Mouse (Mus musculus) liver, embryonic 16.5 days (tissue): ENCODE data around the gene Ddx27. TPM values are rescaled to one million over a fixed set of nuclear protein-coding genes. Genes with fewer than 3 reads are reported as not detected.

ENCODE experiments used
- ATAC-seq: fragments of 200-750 bp; cut with Nextera tagmentation; 2 replicates; pipeline ENCODE4 v1.8.0; 2017; ENCODE audit warnings: low read depth, mild to moderate bottlenecking, moderate number of reproducible peaks, moderate library complexity
- H3K27ac ChIP-seq: fragments of 300-500 bp; sonication (generic); 2 replicates; pipeline ENCODE4 v1.5.1; 2014; ENCODE audit warnings: mild to moderate bottlenecking, low read length
- H3K27me3 ChIP-seq: fragments of 300-500 bp; sonication (generic); 2 replicates; pipeline ENCODE4 v1.6.1; 2014; ENCODE audit warnings: low read depth, low read length, mixed read lengths; ENCODE audit not compliant: control insufficient read depth, insufficient read depth
- H3K36me3 ChIP-seq: fragments of 300-500 bp; sonication (generic); 2 replicates; pipeline ENCODE4 v1.6.1; 2014; ENCODE audit warnings: mild to moderate bottlenecking; ENCODE audit not compliant: control insufficient read depth, insufficient read depth
- H3K4me1 ChIP-seq: fragments of 300-500 bp; sonication (generic); 2 replicates; pipeline ENCODE4 v1.6.1; 2014; ENCODE audit warnings: low read depth, low read length, mixed read lengths; ENCODE audit not compliant: control insufficient read depth
- H3K4me2 ChIP-seq: fragments of 300-500 bp; sonication (generic); 2 replicates; pipeline ENCODE4 v1.6.1; 2014; ENCODE audit warnings: low read depth, low read length, mixed read lengths
- H3K4me3 ChIP-seq: fragments of 300-500 bp; sonication (generic); 2 replicates; pipeline ENCODE4 v1.5.1; 2014; ENCODE audit warnings: low read depth, mild to moderate bottlenecking, low read length
- H3K9ac ChIP-seq: fragments of 300-500 bp; sonication (generic); 2 replicates; pipeline ENCODE4 v1.6.1; 2014; ENCODE audit warnings: low read depth, low read length
- H3K9me3 ChIP-seq: fragments of 300-500 bp; sonication (generic); replicated peaks from 2 replicates; pipeline ENCODE4 v1.6.1; 2016; ENCODE audit warnings: low read length; ENCODE audit not compliant: control insufficient read depth
- WGBS: fragments of 180-500 bp; shearing (Covaris S2); extraction: QIAGEN DNeasy Blood & Tissue Kit; methylation state at CpG from one replicate; pipeline ENCODE4 v1.1.7; 2014; ENCODE audit not compliant: insufficient replicate concordance; 5-methylcytosine and 5-hydroxymethylcytosine counted together
- polyA plus RNA-seq: library from polyadenylated mRNA; unstranded; fragments of >200 nt; fragmentation: Nextera tagmentation; extraction: Ambion mirVana; gene quantifications from 2 replicates; pipeline ENCODE4 v1.2.1, GENCODE M21; 2015

Ddx27 gene
- polyA plus RNA-seq, 1 experiment from 2014 or later = 32.9 TPM

DNA sequence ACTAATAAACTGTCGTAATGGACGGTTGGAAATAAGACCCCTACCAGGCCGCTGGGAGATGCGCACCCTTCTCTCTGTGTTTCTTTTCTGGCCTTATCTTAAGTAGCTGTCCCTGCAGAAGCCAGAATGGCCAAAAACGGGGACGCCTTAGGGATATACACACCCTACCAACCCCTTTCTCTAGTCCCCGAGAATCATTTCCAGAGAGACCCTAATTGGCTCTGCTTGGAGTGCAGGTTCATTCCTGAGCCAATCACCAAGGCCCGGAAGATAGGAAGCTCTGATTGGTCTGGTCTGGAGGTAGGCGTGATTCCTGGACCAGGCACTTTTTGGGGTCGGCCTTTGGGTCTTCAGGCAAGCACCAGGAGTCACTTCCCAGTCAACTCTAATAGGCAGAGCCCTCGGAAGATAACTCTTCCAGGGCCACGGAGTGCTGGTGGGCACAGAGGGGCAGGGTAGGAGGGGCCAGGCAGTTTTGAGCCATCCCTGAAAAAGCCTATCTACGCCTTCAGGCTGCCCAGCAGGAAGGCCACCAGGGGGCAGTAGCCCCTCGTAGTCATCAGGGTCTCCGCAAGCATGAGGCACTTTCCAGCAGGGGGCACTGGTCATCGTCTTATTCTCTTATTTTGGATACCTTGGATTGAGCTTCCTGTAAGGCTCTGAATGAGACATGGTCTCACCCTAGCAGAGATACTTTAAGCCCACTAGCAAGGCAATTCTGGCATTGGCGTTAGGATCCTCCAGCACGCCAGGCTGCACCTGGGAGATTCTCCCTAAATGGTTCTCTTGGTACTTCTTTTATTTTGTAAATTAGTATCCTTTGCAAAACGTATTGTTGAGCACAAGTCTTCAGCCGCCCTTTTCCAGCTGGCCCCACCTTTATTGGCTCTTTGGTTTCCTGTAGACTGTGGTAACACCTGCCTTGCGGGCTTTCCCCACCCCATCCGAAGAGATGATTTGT lies 56.9 kb downstream of the Ddx27 start:
- ATAC-seq = peak; percentile 92
- Histone ChIP-seq H3K4me2 (peak overlapping the region; percentile 72), H3K36me3 (no peaks in the 10 kb centered on the region), H3K9me3 (no peaks in the 10 kb centered on the region), H3K27me3 (no peaks in the 10 kb centered on the region), H3K9ac (peak overlapping the region; percentile 40), H3K4me1 (peaks cover 12% of the 10 kb centered on the region), H3K27ac (0 out of 2 replicates have a peak overlapping the region, but pooled peaks have one; percentile 14), H3K4me3 (peak overlapping the region; percentile 54)
- 8% methylated on average over 22 of the region's 22 CpGs for WGBS

DNA sequence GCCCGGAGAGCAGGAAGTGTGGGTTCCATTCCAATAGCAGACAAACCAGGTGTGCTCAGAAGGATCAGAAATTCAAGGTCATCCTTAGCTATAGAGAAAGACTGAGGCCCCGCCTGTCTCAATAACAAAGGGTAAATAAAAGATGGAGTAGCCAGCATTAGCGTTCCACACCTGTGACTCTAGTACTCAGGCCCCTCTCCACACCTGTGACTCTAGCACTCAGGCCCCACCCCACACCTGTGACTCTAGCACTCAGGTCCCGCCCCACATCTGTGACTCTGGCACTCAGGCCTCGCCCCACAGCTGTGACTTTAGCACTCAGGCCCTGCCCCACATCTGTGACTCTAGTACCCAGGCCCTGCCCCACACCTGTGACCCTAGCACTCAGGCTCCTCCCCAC lies 59.6 kb downstream of the Ddx27 start:
- WGBS = 76% methylated on average over 5 of the region's 5 CpGs
- Histone ChIP-seq H3K9ac (no peak overlapping the region), H3K27ac (no peak overlapping the region), H3K4me2 (no peak overlapping the region), H3K4me1 (peaks cover 12% of the 10 kb centered on the region), H3K27me3 (no peaks in the 10 kb centered on the region), H3K4me3 (no peak overlapping the region), H3K36me3 (no peaks in the 10 kb centered on the region), H3K9me3 (no peaks in the 10 kb centered on the region)
- ATAC-seq = no peak

DNA sequence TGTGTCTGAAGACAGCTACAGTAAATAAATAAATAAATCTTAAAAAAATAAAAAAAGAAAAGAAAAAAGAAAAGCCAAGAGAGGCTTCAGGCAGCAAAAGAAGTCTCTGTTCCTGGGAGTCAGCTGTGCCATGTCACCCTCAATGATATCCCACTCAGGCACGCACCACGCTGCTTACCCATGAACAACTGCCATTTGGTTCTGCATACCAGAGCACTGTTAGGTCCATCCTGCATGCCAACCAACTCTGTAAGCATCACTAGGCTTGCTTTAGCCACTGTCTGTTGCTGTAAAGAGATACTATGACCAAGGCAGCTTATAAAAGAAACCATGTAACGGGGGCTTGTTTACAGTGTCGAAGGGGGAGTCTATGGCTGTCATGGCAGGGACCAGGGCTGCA lies 61.4 kb downstream of the Ddx27 start:
- Histone ChIP-seq H3K27me3 (no peaks in the 10 kb centered on the region), H3K9me3 (no peaks in the 10 kb centered on the region), H3K36me3 (no peaks in the 10 kb centered on the region), H3K27ac (no peak overlapping the region), H3K4me1 (peaks cover 8% of the 10 kb centered on the region), H3K4me3 (no peak overlapping the region), H3K9ac (no peak overlapping the region), H3K4me2 (no peak overlapping the region)
- ATAC-seq = no peak
- 80% methylated on average over 4 of the region's 4 CpGs for WGBS

DNA sequence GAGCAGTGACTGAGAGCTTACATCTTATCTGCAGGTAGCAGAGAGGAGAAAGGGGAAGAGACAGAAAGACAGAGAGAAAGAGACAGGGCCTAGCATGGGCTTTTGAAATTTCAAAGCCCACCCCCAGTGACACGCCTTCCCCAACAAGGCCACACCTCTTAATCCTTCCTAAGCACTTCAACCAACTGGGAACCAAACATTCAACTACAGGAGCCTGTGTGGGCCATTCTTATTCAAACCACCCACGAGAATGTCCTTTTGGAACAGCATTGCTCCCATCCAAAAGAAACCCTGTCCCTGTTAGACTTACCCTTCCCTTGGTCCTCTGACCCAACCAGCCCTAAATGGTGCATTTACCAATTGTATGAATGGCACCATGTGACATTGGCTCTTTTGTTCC lies 61.8 kb downstream of the Ddx27 start:
- Histone ChIP-seq H3K36me3 (no peaks in the 10 kb centered on the region), H3K4me1 (peaks cover 4% of the 10 kb centered on the region; the same call in 1 of the 2 replicates), H3K9me3 (no peaks in the 10 kb centered on the region), H3K4me2 (no peak overlapping the region), H3K4me3 (no peak overlapping the region), H3K9ac (no peak overlapping the region), H3K27me3 (no peaks in the 10 kb centered on the region), H3K27ac (no peak overlapping the region)
- ATAC-seq = no peak
- WGBS = 41% methylated on average over 2 of the region's 2 CpGs

DNA sequence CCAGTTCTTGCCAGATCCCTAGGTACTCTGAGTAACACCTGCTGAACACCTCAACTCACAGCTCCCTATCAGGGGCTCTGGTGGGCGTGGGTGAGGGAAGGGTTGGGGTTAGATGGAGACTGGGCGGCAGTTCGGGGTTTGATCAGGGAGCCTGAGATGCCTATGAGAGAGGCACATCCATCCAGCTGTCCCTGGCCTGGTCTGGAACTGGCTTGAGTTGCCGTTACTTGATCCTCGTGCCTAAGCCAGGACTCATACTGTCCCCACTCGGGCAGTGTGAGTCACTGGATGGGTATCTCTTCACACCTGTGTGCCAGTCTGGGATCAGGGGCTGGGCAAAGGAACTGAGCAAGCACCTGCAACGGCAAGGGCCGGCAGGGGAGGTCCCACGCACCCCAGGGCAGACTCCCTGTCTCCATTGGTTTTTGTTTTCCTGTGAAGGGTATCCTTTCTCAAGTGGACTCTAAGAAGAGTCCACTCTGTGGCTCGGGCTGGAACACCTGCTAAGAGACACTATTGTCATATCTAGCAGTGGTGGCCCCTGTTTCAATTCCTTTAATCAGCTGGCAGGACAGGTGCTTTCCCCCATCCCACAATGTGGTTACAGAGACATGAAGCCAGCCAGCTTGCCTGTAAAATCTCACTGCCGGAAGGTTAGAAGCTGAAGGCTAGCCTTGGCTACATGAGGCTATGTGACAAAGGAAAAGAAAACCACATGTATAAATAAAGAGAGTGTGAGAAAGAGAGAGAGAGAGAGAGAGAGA lies 62.4 kb downstream of the Ddx27 start:
- WGBS = 68% methylated on average over 11 of the region's 11 CpGs
- no peak overlapping the region for H3K4me2 ChIP-seq
- H3K36me3 ChIP-seq = no peaks in the 10 kb centered on the region
- H3K9ac ChIP-seq = no peak overlapping the region
- H3K9me3 ChIP-seq = no peaks in the 10 kb centered on the region
- H3K4me1 ChIP-seq = no peaks in the 10 kb centered on the region; the same call in 1 of the 2 replicates
- no peak for ATAC-seq
- no peak overlapping the region for H3K4me3 ChIP-seq
- no peaks in the 10 kb centered on the region for H3K27me3 ChIP-seq
- no peak overlapping the region for H3K27ac ChIP-seq

DNA sequence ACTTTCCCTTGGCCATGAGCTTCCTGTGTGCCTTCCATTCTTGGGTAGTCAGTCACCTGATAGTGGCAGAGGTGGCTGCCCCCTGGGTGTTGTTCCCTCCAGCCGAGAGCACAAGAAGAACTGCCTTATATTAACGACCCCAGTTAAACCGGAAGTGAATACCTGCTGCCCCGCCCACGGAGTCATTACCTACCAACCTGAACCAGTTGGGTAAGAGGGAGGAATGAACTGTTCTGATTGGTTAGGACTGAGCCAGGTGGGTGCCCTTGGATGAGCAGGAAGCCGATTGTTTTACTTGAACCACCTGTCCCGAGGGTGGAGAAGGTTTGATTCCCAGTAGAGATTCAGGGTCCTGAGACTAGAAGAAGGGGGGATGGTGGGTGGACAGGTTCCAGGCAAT lies 63.5 kb downstream of the Ddx27 start:
- no peaks in the 10 kb centered on the region for H3K4me1 ChIP-seq
- WGBS = 26% methylated on average over 7 of the region's 7 CpGs
- no peak for ATAC-seq
- no peak overlapping the region for H3K9ac ChIP-seq
- H3K4me3 ChIP-seq = no peak overlapping the region
- H3K9me3 ChIP-seq = no peaks in the 10 kb centered on the region
- H3K4me2 ChIP-seq = no peak overlapping the region
- no peak overlapping the region for H3K27ac ChIP-seq
- no peaks in the 10 kb centered on the region for H3K36me3 ChIP-seq
- H3K27me3 ChIP-seq = no peaks in the 10 kb centered on the region

DNA sequence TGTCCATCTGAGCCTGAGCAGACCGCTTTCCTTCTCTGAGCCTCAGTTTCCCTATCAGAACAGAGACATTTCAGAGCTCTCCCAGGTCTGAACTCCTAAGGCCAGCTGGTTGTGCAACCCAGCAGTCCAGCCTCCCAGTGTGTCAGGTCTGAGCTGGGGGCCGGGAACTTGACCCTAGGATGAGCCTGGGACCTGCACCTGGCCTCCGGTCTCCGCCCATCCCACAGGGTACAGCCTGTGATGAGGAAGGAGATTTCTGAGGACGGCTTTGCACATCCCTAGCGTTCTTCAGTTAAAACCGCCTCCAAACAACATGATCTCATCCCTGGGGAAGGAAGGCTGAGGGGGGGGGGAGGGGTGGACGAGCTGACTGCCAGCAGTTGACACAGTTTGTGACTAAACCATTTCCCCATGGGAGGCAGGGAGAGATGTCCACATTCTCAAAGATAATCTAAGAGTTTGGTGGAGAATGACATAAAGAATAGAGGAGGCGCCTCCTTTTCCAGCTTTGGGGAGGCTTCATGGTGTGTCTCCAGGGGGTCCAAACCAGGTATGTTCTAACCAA lies 64.0 kb downstream of the Ddx27 start:
- Histone ChIP-seq H3K9ac (no peak overlapping the region), H3K9me3 (no peaks in the 10 kb centered on the region), H3K27me3 (no peaks in the 10 kb centered on the region), H3K4me3 (no peak overlapping the region), H3K4me1 (no peaks in the 10 kb centered on the region), H3K27ac (no peak overlapping the region), H3K36me3 (no peaks in the 10 kb centered on the region), H3K4me2 (no peak overlapping the region)
- no peak for ATAC-seq
- WGBS = 39% methylated on average over 9 of the region's 9 CpGs

DNA sequence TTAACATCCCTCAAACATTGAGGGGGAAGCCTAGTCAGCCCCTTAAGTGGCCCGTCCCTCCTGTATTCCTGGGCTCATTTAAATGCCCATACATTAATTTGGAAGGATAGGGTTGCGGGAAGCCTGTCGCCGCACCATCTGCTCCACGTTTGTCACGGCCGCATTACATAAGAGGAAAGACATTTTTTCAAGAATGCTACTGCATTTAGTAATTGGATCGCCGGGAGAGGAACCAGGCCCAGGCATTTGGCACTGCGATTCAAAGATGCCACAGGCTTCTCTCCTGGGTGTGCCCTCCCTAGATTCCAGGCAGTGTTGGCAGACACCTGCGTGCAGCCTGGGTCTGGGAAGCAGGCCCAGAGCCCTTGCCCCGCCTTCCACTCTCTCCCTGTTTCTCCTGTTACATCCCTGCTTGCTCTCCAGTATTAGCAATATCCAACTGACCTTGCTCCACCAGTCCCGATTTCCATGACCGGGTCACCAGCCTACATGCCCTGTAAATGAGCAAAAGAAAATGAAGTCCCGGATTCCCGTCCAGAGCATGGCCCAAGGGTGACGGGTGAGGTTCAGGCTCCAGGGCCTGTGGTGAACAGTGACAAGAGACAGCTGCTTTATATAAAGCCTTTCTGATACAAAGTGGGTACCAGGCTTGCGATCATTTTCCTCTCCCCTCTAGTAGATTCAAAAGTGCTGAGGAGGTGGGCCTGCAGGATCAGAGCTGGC lies 64.7 kb downstream of the Ddx27 start:
- WGBS = 62% methylated on average over 18 of the region's 18 CpGs
- Histone ChIP-seq H3K27me3 (no peaks in the 10 kb centered on the region), H3K36me3 (no peaks in the 10 kb centered on the region), H3K27ac (no peak overlapping the region), H3K4me3 (no peak overlapping the region), H3K9me3 (no peaks in the 10 kb centered on the region), H3K4me1 (no peaks in the 10 kb centered on the region), H3K4me2 (no peak overlapping the region), H3K9ac (no peak overlapping the region)
- no peak for ATAC-seq
